Mouse (Mus musculus): Measurements from ENCODE around the gene Sh3gl2. TPM values are rescaled to one million over a fixed set of nuclear protein-coding genes. Genes with fewer than 3 reads are reported as not detected.

Sh3gl2 gene
- polyA plus RNA-seq, 2 experiments, result 0.10 TPM; not detected in 1

- Histone ChIP-seq H3K9ac (replicated peaks) (no peak overlapping the region), H3K9me3 (ENCODE audit: control insufficient read depth, low read length) (no peaks in the 10 kb centered on the region), H3K4me1 (replicated peaks; ENCODE audit: control insufficient read depth in 2 of 2, insufficient read depth in 2 of 2, low read length in 1 of 2) (no peaks in the 10 kb centered on the region), H3K4me2 (ENCODE audit: low read depth) (no peak overlapping the region), H3K4me3 (ENCODE audit: insufficient read depth in 1 of 2, low read depth in 2 of 2, low read length in 2 of 2) (no peak overlapping the region), H3K27ac (no peak overlapping the region), H3K36me3 (replicated peaks; ENCODE audit: control insufficient read depth, insufficient read depth, low read depth) (no peaks in the 10 kb centered on the region), H3K27me3 (ENCODE audit: control insufficient read depth, insufficient read depth, low read length) (no peaks in the 10 kb centered on the region)
- TF ChIP-seq CTCF (IDR thresholded peaks at IDR 0.05; ENCODE audit: low read depth) (no peak), EP300 (IDR thresholded peaks at IDR 0.05; ENCODE audit: low read depth) (no peak)
- DNase-seq (ENCODE audit: low read depth in 3 of 3, low spot score in 3 of 3) (no peak), ATAC-seq (ENCODE audit: insufficient read depth) (no peak)
- WGBS (ENCODE audit: insufficient replicate concordance), result 56% methylated on average over 8 of the region's 8 CpGs
These were observed 193.8 kb downstream of the Sh3gl2 start for GRCm38 (mm10) chr4:85398765-85399164.

GRCm38 (mm10) chr4:85402823-85403222 is 197.9 kb downstream of the Sh3gl2 start:
- ATAC-seq (ENCODE audit: insufficient read depth), result no peak
- Histone ChIP-seq H3K4me2 (ENCODE audit: low read depth) (no peak overlapping the region), H3K27ac (no peak overlapping the region), H3K4me1 (replicated peaks; ENCODE audit: control insufficient read depth in 2 of 2, insufficient read depth in 2 of 2, low read length in 1 of 2) (no peaks in the 10 kb centered on the region), H3K27me3 (ENCODE audit: control insufficient read depth, insufficient read depth, low read length) (no peaks in the 10 kb centered on the region), H3K4me3 (ENCODE audit: insufficient read depth in 1 of 2, low read depth in 2 of 2, low read length in 2 of 2) (no peak overlapping the region), H3K9ac (replicated peaks) (no peak overlapping the region), H3K36me3 (replicated peaks; ENCODE audit: control insufficient read depth, insufficient read depth, low read depth) (no peaks in the 10 kb centered on the region), H3K9me3 (ENCODE audit: control insufficient read depth, low read length) (no peaks in the 10 kb centered on the region)
- DNase-seq (ENCODE audit: low read depth in 3 of 3, low spot score in 3 of 3), result peak in 1 of 3 experiments; percentile 3
- TF ChIP-seq CTCF (IDR thresholded peaks at IDR 0.05; ENCODE audit: low read depth), result peak; percentile 59
- TF ChIP-seq EP300 (IDR thresholded peaks at IDR 0.05; ENCODE audit: low read depth), result no peak
- 37% methylated on average over 4 of the region's 4 CpGs for WGBS (ENCODE audit: insufficient replicate concordance)

GRCm38 (mm10) chr4:85404424-85405194 is 199.7 kb downstream of the Sh3gl2 start:
- Histone ChIP-seq H3K27me3 (ENCODE audit: control insufficient read depth, insufficient read depth, low read length) (no peaks in the 10 kb centered on the region), H3K4me1 (replicated peaks; ENCODE audit: control insufficient read depth in 2 of 2, insufficient read depth in 2 of 2, low read length in 1 of 2) (no peaks in the 10 kb centered on the region), H3K9ac (replicated peaks) (no peak overlapping the region), H3K4me2 (ENCODE audit: low read depth) (no peak overlapping the region), H3K9me3 (ENCODE audit: control insufficient read depth, low read length) (no peaks in the 10 kb centered on the region), H3K4me3 (ENCODE audit: insufficient read depth in 1 of 2, low read depth in 2 of 2, low read length in 2 of 2) (no peak overlapping the region), H3K36me3 (replicated peaks; ENCODE audit: control insufficient read depth, insufficient read depth, low read depth) (no peaks in the 10 kb centered on the region), H3K27ac (no peak overlapping the region)
- WGBS (ENCODE audit: insufficient replicate concordance), result 37% methylated on average over 10 of the region's 10 CpGs
- DNase-seq (ENCODE audit: low read depth in 3 of 3, low spot score in 3 of 3), result peak in 2 of 3 experiments; percentile 4 to 9
- no peak for ATAC-seq (ENCODE audit: insufficient read depth)
- TF ChIP-seq CTCF (IDR thresholded peaks at IDR 0.05; ENCODE audit: low read depth), result peak; percentile 73
- no peak for TF ChIP-seq EP300 (IDR thresholded peaks at IDR 0.05; ENCODE audit: low read depth)

- no peak overlapping the region for H3K27ac ChIP-seq
- no peaks in the 10 kb centered on the region for H3K9me3 ChIP-seq (ENCODE audit: control insufficient read depth, low read length)
- no peak overlapping the region for H3K9ac ChIP-seq (replicated peaks)
- TF ChIP-seq EP300 (IDR thresholded peaks at IDR 0.05; ENCODE audit: low read depth) (no peak), CTCF (IDR thresholded peaks at IDR 0.05; ENCODE audit: low read depth) (no peak)
- ATAC-seq (ENCODE audit: insufficient read depth) (no peak), DNase-seq (ENCODE audit: low read depth in 3 of 3, low spot score in 3 of 3) (no peak)
- H3K4me2 ChIP-seq (ENCODE audit: low read depth), result no peak overlapping the region
- H3K4me3 ChIP-seq (ENCODE audit: insufficient read depth in 1 of 2, low read depth in 2 of 2, low read length in 2 of 2), result no peak overlapping the region
- WGBS (ENCODE audit: insufficient replicate concordance), result 63% methylated on average over 7 of the region's 7 CpGs
- H3K36me3 ChIP-seq (replicated peaks; ENCODE audit: control insufficient read depth, insufficient read depth, low read depth), result no peaks in the 10 kb centered on the region
- no peaks in the 10 kb centered on the region for H3K4me1 ChIP-seq (replicated peaks; ENCODE audit: control insufficient read depth in 2 of 2, insufficient read depth in 2 of 2, low read length in 1 of 2)
- H3K27me3 ChIP-seq (ENCODE audit: control insufficient read depth, insufficient read depth, low read length), result no peaks in the 10 kb centered on the region
These were observed 200.3 kb downstream of the Sh3gl2 start for GRCm38 (mm10) chr4:85405276-85405675.

GRCm38 (mm10) chr4:85416466-85416865 is 211.5 kb downstream of the Sh3gl2 start:
- no peaks in the 10 kb centered on the region for H3K4me1 ChIP-seq (replicated peaks; ENCODE audit: control insufficient read depth in 2 of 2, insufficient read depth in 2 of 2, low read length in 1 of 2)
- H3K36me3 ChIP-seq (replicated peaks; ENCODE audit: control insufficient read depth, insufficient read depth, low read depth), result no peaks in the 10 kb centered on the region
- no peak overlapping the region for H3K9ac ChIP-seq (replicated peaks)
- DNase-seq (ENCODE audit: low read depth in 3 of 3, low spot score in 3 of 3) (no peak), ATAC-seq (ENCODE audit: insufficient read depth) (no peak)
- TF ChIP-seq EP300 (IDR thresholded peaks at IDR 0.05; ENCODE audit: low read depth) (no peak), CTCF (IDR thresholded peaks at IDR 0.05; ENCODE audit: low read depth) (no peak)
- no peaks in the 10 kb centered on the region for H3K27me3 ChIP-seq (ENCODE audit: control insufficient read depth, insufficient read depth, low read length)
- 72% methylated on average over 3 of the region's 3 CpGs for WGBS (ENCODE audit: insufficient replicate concordance)
- H3K4me3 ChIP-seq (ENCODE audit: insufficient read depth in 1 of 2, low read depth in 2 of 2, low read length in 2 of 2), result no peak overlapping the region
- H3K27ac ChIP-seq, result no peak overlapping the region
- no peaks in the 10 kb centered on the region for H3K9me3 ChIP-seq (ENCODE audit: control insufficient read depth, low read length)
- no peak overlapping the region for H3K4me2 ChIP-seq (ENCODE audit: low read depth)

Measured in liver, embryonic 14.5 days (tissue).